Mouse (Mus musculus): ENCODE measurements at regions not wholly inside any gene's neighbourhood (a gene's known extent, or its start where the extent isn't known, plus 50 kb on each side); places are given as distances from the start of the nearest gene placed in this dataset.

- no peak for TF ChIP-seq CTCF (IDR thresholded peaks at IDR 0.05; ENCODE audit: low read depth)
- no peak for TF ChIP-seq EP300 (optimal IDR thresholded peaks at IDR 0.05)
Measured at GRCm38 (mm10) chr13:119275500-119275899, 152.9 kb upstream of the Paip1 start.
